Mouse (Mus musculus): Measurements from ENCODE around the gene Chd3.

DNA sequence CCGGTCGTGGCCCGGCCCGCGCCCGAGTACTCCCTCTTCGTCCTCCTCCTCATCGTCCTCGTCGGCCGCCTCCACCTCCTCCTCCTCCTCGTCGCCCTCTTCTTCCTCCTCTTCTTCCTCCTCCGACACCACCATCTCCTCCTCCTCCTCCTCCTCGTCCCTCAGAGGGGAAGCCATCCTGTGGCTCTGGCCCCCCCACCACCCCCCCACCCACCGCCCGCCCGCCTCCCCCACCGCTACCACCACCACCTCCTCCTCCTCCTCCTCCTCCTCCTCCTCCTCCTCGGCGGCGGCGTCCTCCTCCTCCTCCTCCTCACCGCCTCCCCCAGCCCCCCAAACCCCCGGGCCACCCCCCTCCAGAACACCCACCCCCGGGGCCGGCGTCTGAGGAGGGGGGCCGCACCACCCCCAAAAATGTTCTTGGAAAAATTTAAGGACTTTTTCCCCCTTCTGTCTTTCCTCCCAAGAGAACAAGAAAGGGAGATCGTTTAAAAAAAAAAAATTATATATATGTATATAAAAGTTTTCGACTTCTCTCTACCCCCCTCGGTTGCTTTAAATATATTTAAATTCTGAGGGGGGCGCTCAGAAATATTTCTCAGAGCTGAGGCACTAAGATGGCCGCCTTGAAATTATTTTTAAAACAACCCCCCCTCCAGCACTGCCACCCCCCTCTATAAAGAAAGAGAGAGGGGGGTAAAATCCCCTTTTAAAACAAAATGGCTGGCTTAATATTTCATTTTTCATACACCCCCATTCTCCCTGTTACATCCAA lies at the start of gene Chd3:
- TF ChIP-seq CTCF (IDR thresholded peaks at IDR 0.05; ENCODE audit: low read depth, low read length) (no peak), GATA1 (IDR thresholded peaks at IDR 0.05; ENCODE audit: borderline replicate concordance, low read length) (no peak), TAL1 (conservative IDR thresholded peaks at IDR 0.05; ENCODE audit: low read depth, low read length) (no peak)
